Comparison of ENCODE assay signal across 19 mouse cellular contexts in the genomic region with DNA sequence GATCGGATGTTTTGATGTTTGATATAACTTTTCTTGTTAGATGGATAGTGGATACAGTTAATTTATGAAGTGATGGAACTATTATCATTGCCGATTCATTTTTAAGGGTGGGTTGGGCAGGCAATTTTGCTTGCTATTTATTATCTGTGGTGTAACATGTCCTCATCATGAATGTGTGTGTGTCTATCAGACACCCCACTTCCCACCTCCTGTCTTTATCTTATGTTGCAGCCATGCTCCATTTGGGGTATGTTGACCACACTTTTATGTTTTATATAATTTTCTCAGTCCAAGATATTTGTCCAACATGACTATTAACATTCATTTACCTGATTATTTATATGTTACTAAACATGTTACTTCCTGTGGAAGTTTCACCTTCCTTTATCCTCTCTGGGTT.
DNase-seq lines count a peak whose midpoint lies in the region; ATAC-seq and TF ChIP-seq lines count a peak whose summit lies in the region.
"Had no signal": no experiment of that assay in that cellular context is flagged by ENCODE, and none has a peak within 500 bp of the region (broad histone marks: within the 10 kb centered on the region; RNA-seq: fewer than 3 reads in every experiment).

No protein-coding gene starts in this region.

- H3K27me3 ChIP-seq in MEL (ENCODE audit: control insufficient read depth in 1 of 2, insufficient read depth in 2 of 2, low read length in 2 of 2): no peaks in the 10 kb centered on the region
- no peaks in the 10 kb centered on the region for H3K27me3 ChIP-seq in heart, embryonic 11.5 days (ENCODE audit: control insufficient read depth, insufficient read depth, low read length)
- H3K27me3 ChIP-seq: CH12.LX had no signal

- no peak for TF ChIP-seq POLR2A in MEL (IDR thresholded peaks at IDR 0.05; ENCODE audit: control insufficient read depth in 1 of 2, insufficient read depth in 1 of 2, low read depth in 1 of 2, low read length in 2 of 2, poor library complexity in 1 of 2)

- WGBS in heart, embryonic 11.5 days (ENCODE audit: insufficient replicate concordance): 86% methylated on average over 2 of the region's 2 CpGs

- peaks cover 0 to 2% of the 10 kb centered on the region in 2 experiments; a peak in 1 of 4 replicates for H3K36me3 ChIP-seq in MEL (ENCODE audit: control insufficient read depth in 1 of 2, insufficient read depth in 2 of 2, low read length in 2 of 2)
- H3K36me3 ChIP-seq in heart, embryonic 11.5 days (ENCODE audit: control insufficient read depth, insufficient read depth, low read length): no peaks in the 10 kb centered on the region
- H3K36me3 ChIP-seq: G1E had no signal

- peak; percentile 16 for DNase-seq in MEL (ENCODE audit: low read depth, low spot score)
- DNase-seq: adrenal gland, adult 2 months; adrenal gland, adult 8-10 months; adrenal gland, postnatal 10 days; adrenal gland, postnatal 14 days; adrenal gland, postnatal 25 days; adrenal gland, postnatal 36 days; B cell, adult 2 months; cerebellum, adult 11 months; cerebellum, adult 11-12 months; cerebellum, adult 18-20 months; cerebellum, adult 2 months; cerebellum, adult 8-10 months had no signal

- no peaks in the 10 kb centered on the region for H3K79me2 ChIP-seq in MEL (ENCODE audit: control insufficient read depth, insufficient read depth, low read length, poor library complexity)

- no peak overlapping the region for H3K27ac ChIP-seq in MEL (ENCODE audit: control insufficient read depth, low read depth, low read length)
- H3K27ac ChIP-seq in heart, embryonic 11.5 days (ENCODE audit: low read depth, low read length): no peak overlapping the region

- H3K4me1 ChIP-seq in MEL (ENCODE audit: control insufficient read depth in 1 of 2, insufficient read depth in 2 of 2, low read length in 2 of 2): no peaks in the 10 kb centered on the region
- no peaks in the 10 kb centered on the region for H3K4me1 ChIP-seq in heart, embryonic 11.5 days (ENCODE audit: control insufficient read depth, insufficient read depth, low read length)

- no peak overlapping the region for H3K4me2 ChIP-seq in heart, embryonic 11.5 days

- no peak overlapping the region for H3K9ac ChIP-seq in MEL (ENCODE audit: control insufficient read depth, low read depth, low read length, poor library complexity, severe bottlenecking)
- no peak overlapping the region for H3K9ac ChIP-seq in heart, embryonic 11.5 days (ENCODE audit: low read depth, low read length)

- peak; percentile 57 to 66; a peak in 2 of 4 replicates for TF ChIP-seq EP300 in MEL (IDR thresholded peaks at IDR 0.05; ENCODE audit: low read depth in 1 of 2, low read length in 2 of 2)

- H3K4me3 ChIP-seq in MEL (ENCODE audit: control insufficient read depth in 1 of 2, insufficient read depth in 1 of 2, low read depth in 2 of 2, low read length in 2 of 2): no peak overlapping the region
- no peak overlapping the region for H3K4me3 ChIP-seq in heart, embryonic 11.5 days (ENCODE audit: low read depth, low read length)

- no peaks in the 10 kb centered on the region for H3K9me3 ChIP-seq in MEL (replicated peaks; ENCODE audit: insufficient read depth, low read length)
- H3K9me3 ChIP-seq in heart, embryonic 11.5 days (replicated peaks; ENCODE audit: control insufficient read depth, low read length): no peaks in the 10 kb centered on the region

- TF ChIP-seq RAD21 in MEL (IDR thresholded peaks at IDR 0.05; ENCODE audit: low read depth, low read length): no peak

- TF ChIP-seq CTCF in MEL (IDR thresholded peaks at IDR 0.05 in 2 of 3, conservative IDR thresholded peaks at IDR 0.05 in 1 of 3; ENCODE audit: control insufficient read depth in 1 of 3, insufficient read depth in 1 of 3, low read depth in 2 of 3, low read length in 3 of 3, poor library complexity in 1 of 3, severe bottlenecking in 1 of 3): no peak

- no peak for ATAC-seq in heart, embryonic 11.5 days (replicated peaks; ENCODE audit: insufficient number of reproducible peaks, low FRiP score, low TSS enrichment)
- ATAC-seq: activated CD4-positive, CD25-positive, alpha-beta regulatory T cell, adult 4 months; CD4-positive, CD25-positive, alpha-beta regulatory T cell, adult 4 months; Patski had no signal

TF ChIP-seq in MEL, 35 proteins besides CTCF, POLR2A, EP300 and RAD21:
- TF ChIP-seq TCF12 (IDR thresholded peaks at IDR 0.05; ENCODE audit: low read depth, low read length): peak; percentile 67; the same call in 1 of the 2 replicates
- peak; percentile 37; the same call in 1 of the 2 replicates for TF ChIP-seq GATA1 (IDR thresholded peaks at IDR 0.05; ENCODE audit: low read depth, low read length)
- no peak for TF ChIP-seq ZNF384 (IDR thresholded peaks at IDR 0.05; ENCODE audit: low read depth, low read length)
- no peak for TF ChIP-seq ETS1 (IDR thresholded peaks at IDR 0.05; ENCODE audit: low read depth, low read length)
- no peak for TF ChIP-seq NRF1 (IDR thresholded peaks at IDR 0.05; ENCODE audit: insufficient read depth, low read depth, low read length, poor library complexity, severe bottlenecking)
